Mouse (Mus musculus): ENCODE results near the gene Tmem50b.

DNA sequence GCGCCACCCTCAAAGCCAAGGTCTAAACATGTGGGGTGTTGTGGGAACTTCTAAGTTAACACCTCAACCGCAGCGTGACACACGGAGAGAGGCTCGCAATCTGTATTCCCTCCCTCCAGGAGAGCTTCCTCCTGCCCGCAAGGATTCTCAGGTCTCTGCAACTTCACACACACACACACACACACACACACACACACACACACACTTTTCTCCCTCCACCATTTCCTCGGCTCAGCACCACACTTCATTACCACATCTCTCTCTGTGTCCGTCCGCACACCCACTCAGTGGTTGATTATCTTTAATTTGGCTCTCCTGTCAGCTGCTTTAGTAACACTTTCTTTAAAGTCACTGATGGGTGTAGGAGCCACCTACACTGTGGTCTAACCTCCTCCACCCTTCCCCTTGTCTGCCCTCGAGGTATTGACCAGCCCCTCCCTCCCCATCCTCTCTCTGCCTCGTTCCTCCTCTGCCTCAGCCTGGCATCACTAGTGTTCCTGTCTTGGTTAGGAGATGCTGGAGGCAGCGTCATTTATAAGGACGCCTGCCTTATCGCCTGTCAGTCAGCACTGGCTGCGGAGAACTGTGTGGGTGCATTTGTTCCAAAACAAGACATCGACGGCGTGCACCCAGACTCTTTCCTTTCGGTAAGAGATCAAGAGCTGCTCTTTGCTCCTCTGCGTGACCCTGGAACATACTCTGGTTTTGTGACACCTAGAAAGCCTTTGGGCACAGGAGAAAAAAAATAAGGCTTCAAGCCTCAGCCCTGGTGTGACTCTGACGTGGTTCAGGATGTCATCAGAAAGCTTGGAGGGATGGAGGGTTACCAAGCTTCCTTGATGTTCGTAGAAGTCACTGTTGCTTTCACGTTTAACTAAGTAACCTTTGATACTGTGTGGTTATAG, 64.3 kb downstream of the Tmem50b start:
- TF ChIP-seq CTCF (IDR thresholded peaks at IDR 0.05; ENCODE audit: borderline replicate concordance, insufficient read depth, low read depth, low read length): no peak
- TF ChIP-seq POLR2A (IDR thresholded peaks at IDR 0.05; ENCODE audit: borderline replicate concordance, insufficient read depth, low read length): no peak

Measured in cerebellum, adult 2 months (tissue).